Mouse (Mus musculus) stomach, embryonic 14.5 days (tissue): Measurements from ENCODE around the gene Frmpd1. TPM values are rescaled to one million over a fixed set of nuclear protein-coding genes. Genes with fewer than 3 reads are reported as not detected.

Experiments used
- ATAC-seq: fragments of 200-750 bp; cut with Nextera tagmentation; 2 replicates; pipeline ENCODE4 v1.8.0; 2017; ENCODE audit warnings: low read depth, moderate TSS enrichment; ENCODE audit not compliant: insufficient number of reproducible peaks, insufficient read depth, low FRiP score
- H3K27ac ChIP-seq: fragments of 300-500 bp; sonication (generic); 2 replicates; pipeline ENCODE4 v1.5.1; 2014; ENCODE audit warnings: mild to moderate bottlenecking, low read length, moderate library complexity, mixed read lengths
- H3K27me3 ChIP-seq: fragments of 300-500 bp; sonication (generic); 2 replicates; pipeline ENCODE4 v1.6.1; 2014; ENCODE audit warnings: low read length, control low read depth, mixed read lengths; ENCODE audit not compliant: control insufficient read depth, insufficient read depth
- H3K36me3 ChIP-seq: fragments of 300-500 bp; sonication (generic); 2 replicates; pipeline ENCODE4 v1.6.1; 2014; ENCODE audit warnings: mild to moderate bottlenecking, control low read depth, low read length, moderate library complexity, mixed read lengths; ENCODE audit not compliant: control insufficient read depth, insufficient read depth
- H3K4me1 ChIP-seq: fragments of 300-500 bp; sonication (generic); 2 replicates; pipeline ENCODE4 v1.6.1; 2014; ENCODE audit warnings: low read length, control low read depth, mixed read lengths; ENCODE audit not compliant: control insufficient read depth, insufficient read depth
- H3K4me2 ChIP-seq: fragments of 300-500 bp; sonication (generic); replicated peaks from 2 replicates; pipeline ENCODE4 v1.6.1; 2014; ENCODE audit warnings: low read depth, low read length, control low read depth
- H3K4me3 ChIP-seq: fragments of 300-500 bp; sonication (generic); 2 replicates; pipeline ENCODE4 v1.5.1; 2014; ENCODE audit warnings: low read depth, low read length, control low read depth
- H3K9ac ChIP-seq: fragments of 300-500 bp; sonication (generic); replicated peaks from 2 replicates; pipeline ENCODE4 v1.6.1; 2014; ENCODE audit warnings: low read depth, mild to moderate bottlenecking, control low read depth, low read length, moderate library complexity, mixed read lengths
- H3K9me3 ChIP-seq: fragments of 300-500 bp; sonication (generic); 2 replicates; pipeline ENCODE4 v1.6.1; 2016; ENCODE audit warnings: low read depth, low read length, control low read depth; ENCODE audit not compliant: control insufficient read depth
- WGBS: fragments of 180-500 bp; shearing (Covaris S2); extraction: QIAGEN DNeasy Blood & Tissue Kit; methylation state at CpG from one replicate; pipeline ENCODE4 v1.1.7; 2014; 5-methylcytosine and 5-hydroxymethylcytosine counted together
- polyA plus RNA-seq: library from polyadenylated mRNA; unstranded; fragments of >200 nt; fragmentation: Nextera tagmentation; extraction: Ambion mirVana; gene quantifications from 2 replicates; pipeline ENCODE4 v1.2.1, GENCODE M21; 2014

Frmpd1 gene
- polyA plus RNA-seq, 1 experiment from 2014 or later = 1.1 TPM

DNA sequence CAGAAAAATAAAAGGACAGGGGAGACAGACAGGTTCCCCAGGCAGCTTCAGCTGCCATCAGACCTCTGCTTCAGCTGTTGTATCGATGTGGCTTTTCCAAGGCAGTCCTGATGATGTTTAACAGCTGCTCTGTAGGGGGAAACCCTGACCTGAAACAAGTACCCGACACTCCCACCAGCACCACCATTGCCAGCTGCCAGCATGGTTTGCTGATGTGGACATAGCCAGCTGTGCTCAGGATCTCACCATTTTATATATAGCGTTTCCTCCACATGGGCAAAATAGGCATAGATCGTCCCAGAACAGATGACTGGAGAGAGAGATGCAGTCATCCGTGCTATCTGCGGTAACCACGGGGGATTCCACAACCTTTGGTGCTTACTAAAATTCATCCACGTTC lies 91.1 kb downstream of the Frmpd1 start:
- Histone ChIP-seq H3K36me3 (no peaks in the 10 kb centered on the region), H3K27me3 (no peaks in the 10 kb centered on the region), H3K9ac (no peak overlapping the region), H3K4me1 (peaks cover 2% of the 10 kb centered on the region; the same call in 1 of the 2 replicates), H3K4me2 (no peak overlapping the region), H3K9me3 (no peaks in the 10 kb centered on the region), H3K27ac (no peak overlapping the region), H3K4me3 (no peak overlapping the region)
- ATAC-seq = no peak
- WGBS = 77% methylated on average over 8 of the region's 8 CpGs

DNA sequence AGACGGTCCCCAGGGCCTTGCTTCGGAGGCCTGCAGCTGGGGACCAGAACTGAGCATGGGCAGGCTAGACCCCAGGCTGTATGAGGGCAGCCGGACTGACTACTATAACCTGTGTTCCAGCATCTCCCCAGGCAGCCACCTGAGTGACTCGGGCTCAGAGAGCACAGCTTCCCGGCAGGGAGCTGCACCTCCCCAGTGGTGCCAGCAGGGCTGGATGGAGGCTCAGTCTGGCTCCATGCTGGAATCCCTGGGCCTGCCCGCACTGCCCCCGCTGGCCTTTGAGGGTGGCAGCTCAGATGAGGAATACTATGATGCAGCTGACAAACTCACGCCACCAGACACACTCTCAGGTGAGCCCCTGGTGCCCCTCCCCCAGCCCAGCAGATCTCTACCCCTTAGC lies 94.6 kb downstream of the Frmpd1 start:
- Histone ChIP-seq H3K36me3 (no peaks in the 10 kb centered on the region), H3K27ac (no peak overlapping the region), H3K4me3 (no peak overlapping the region), H3K9me3 (no peaks in the 10 kb centered on the region), H3K9ac (no peak overlapping the region), H3K27me3 (no peaks in the 10 kb centered on the region), H3K4me1 (no peaks in the 10 kb centered on the region), H3K4me2 (no peak overlapping the region)
- WGBS = 54% methylated on average over 8 of the region's 8 CpGs
- 0 out of 2 replicates have a peak, but pooled peaks have one; percentile 53 for ATAC-seq

DNA sequence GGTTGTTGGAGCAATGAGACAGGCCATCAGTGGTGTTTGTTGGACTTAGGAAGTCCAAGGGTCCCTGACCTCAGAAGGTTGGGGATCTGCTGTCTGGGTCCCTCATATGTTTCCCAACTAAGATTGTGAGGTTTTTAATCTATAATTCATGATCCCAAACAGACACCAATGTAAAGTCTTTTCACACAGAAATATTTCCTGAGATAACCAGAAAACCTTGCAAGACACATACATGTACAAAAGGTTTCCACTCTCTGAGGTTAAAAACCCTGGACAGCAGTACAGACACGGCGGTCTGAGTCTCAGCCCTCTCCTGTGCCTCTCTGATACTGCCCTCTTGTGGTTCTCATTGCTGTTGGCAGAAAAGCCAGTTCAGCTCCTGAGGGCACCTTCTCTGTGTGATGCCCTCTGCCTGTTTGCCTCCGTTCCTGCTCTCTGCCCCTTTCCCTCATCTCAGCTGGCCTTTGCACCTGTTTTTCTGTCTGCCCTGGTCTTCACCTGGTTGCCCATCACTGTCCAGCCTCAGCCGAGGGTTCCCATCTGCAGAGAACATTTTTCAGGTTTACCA lies 95.4 kb downstream of the Frmpd1 start:
- no peaks in the 10 kb centered on the region for H3K27me3 ChIP-seq
- H3K4me1 ChIP-seq = no peaks in the 10 kb centered on the region
- no peak overlapping the region for H3K4me2 ChIP-seq
- no peak overlapping the region for H3K9ac ChIP-seq
- H3K9me3 ChIP-seq = no peaks in the 10 kb centered on the region
- WGBS = 18% methylated on average over 4 of the region's 4 CpGs
- ATAC-seq = 0 out of 2 replicates have a peak, but pooled peaks have one; percentile 34
- H3K27ac ChIP-seq = no peak overlapping the region
- H3K4me3 ChIP-seq = no peak overlapping the region
- H3K36me3 ChIP-seq = no peaks in the 10 kb centered on the region

- H3K9me3 ChIP-seq = no peaks in the 10 kb centered on the region
- no peak for ATAC-seq
- WGBS = 45% methylated on average over 3 of the region's 3 CpGs
- H3K27me3 ChIP-seq = no peaks in the 10 kb centered on the region
- H3K4me1 ChIP-seq = no peaks in the 10 kb centered on the region
- H3K4me3 ChIP-seq = no peak overlapping the region
- no peak overlapping the region for H3K4me2 ChIP-seq
- no peak overlapping the region for H3K9ac ChIP-seq
- no peaks in the 10 kb centered on the region for H3K36me3 ChIP-seq
- H3K27ac ChIP-seq = no peak overlapping the region
These were observed 101.6 kb downstream of the Frmpd1 start for GRCm38 (mm10) chr4:45286318-45286717.

- H3K9me3 ChIP-seq = no peaks in the 10 kb centered on the region
- H3K27ac ChIP-seq = no peak overlapping the region
- no peak overlapping the region for H3K9ac ChIP-seq
- WGBS = 78% methylated on average over 5 of the region's 5 CpGs
- no peak overlapping the region for H3K4me2 ChIP-seq
- H3K4me3 ChIP-seq = no peak overlapping the region
- no peaks in the 10 kb centered on the region for H3K27me3 ChIP-seq
- no peak for ATAC-seq
- H3K36me3 ChIP-seq = no peaks in the 10 kb centered on the region
- H3K4me1 ChIP-seq = no peaks in the 10 kb centered on the region
These were observed 103.2 kb downstream of the Frmpd1 start for GRCm38 (mm10) chr4:45287906-45288305.

GRCm38 (mm10) chr4:45296662-45297564 lies 112.2 kb downstream of the Frmpd1 start, which contains the start of gene Trmt10b:
Gene Trmt10b (plus strand): TSS chr4:45297127.
- 20% methylated on average over 27 of the region's 27 CpGs for WGBS
- Histone ChIP-seq H3K9me3 (no peaks in the 10 kb centered on the region), H3K27ac (no peak within 1 kb of the TSS), H3K4me3 (peak within 1 kb of the TSS; percentile 91), H3K4me1 (no peaks in the 10 kb centered on the region; the same call in 1 of the 2 replicates), H3K4me2 (peak within 1 kb of the TSS; percentile 75), H3K27me3 (no peaks in the 10 kb centered on the region), H3K36me3 (peaks cover 7% of the 10 kb centered on the region; the same call in 1 of the 2 replicates), H3K9ac (peak within 1 kb of the TSS; percentile 55)
- peak; percentile 74; the same call in 1 of the 2 replicates for ATAC-seq

DNA sequence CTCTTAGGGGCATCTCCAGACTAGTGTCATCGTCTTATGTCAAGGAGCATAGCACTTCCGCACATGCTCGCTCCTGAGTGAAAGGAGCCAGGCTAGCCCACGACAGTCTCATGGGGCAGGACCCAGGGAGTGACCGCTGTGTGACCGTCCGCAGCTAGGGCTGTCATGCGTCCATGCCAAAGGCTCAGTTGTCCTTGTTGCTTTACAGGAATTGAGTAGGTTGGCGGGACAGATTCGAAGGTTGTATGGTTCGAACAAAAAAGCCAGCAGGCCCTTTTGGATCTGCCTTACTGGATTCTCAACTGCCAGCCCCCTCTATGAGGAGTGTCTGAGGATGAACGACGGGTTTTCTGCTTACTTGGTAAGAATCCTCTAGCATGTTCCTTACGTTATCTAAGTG lies 120.9 kb downstream of the Frmpd1 start:
- ATAC-seq = no peak
- Histone ChIP-seq H3K4me2 (no peak overlapping the region), H3K27ac (no peak overlapping the region), H3K36me3 (peaks cover 25% of the 10 kb centered on the region), H3K4me3 (no peak overlapping the region), H3K9ac (no peak overlapping the region), H3K27me3 (no peaks in the 10 kb centered on the region), H3K9me3 (no peaks in the 10 kb centered on the region), H3K4me1 (no peaks in the 10 kb centered on the region)
- WGBS = 96% methylated on average over 14 of the region's 14 CpGs

DNA sequence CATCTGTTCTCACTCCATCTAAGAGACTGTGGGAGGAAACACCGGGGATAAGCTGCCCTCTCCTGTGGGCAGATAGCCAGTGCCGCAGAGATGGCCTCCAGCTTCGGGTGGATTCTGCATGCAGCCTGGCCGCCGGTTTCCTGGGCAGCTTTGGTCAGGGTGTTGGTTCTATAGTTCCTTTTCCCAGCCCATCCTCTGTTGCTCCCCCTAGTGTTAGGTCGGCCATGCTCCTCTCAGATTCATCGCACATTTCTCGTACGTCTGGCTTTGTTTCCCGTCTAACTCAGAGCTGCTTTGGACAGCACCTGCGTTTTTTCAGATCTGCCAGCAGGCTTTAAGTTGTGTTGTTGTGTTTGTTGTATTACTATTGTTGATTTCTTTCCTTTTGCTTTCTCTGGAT lies 123.4 kb downstream of the Frmpd1 start:
- WGBS = 33% methylated on average over 11 of the region's 11 CpGs

More for the DNA sequence above, 123.4 kb downstream of the Frmpd1 start:
- no peak overlapping the region for H3K9ac ChIP-seq
- no peak for ATAC-seq
- H3K36me3 ChIP-seq = peaks cover 18% of the 10 kb centered on the region
- H3K9me3 ChIP-seq = no peaks in the 10 kb centered on the region
- H3K27ac ChIP-seq = no peak overlapping the region
- no peaks in the 10 kb centered on the region for H3K27me3 ChIP-seq
- H3K4me2 ChIP-seq = no peak overlapping the region
- H3K4me1 ChIP-seq = no peaks in the 10 kb centered on the region
- no peak overlapping the region for H3K4me3 ChIP-seq
